Mouse (Mus musculus) bone marrow, adult 2 months (tissue): ENCODE results near the gene Six3. TPM values are rescaled to one million over a fixed set of nuclear protein-coding genes. Genes with fewer than 3 reads are reported as not detected.

Source experiments
- H3K27ac ChIP-seq: fragments of 200-500 bp; 2 replicates; pipeline ENCODE4 v1.5.1; 2012; ENCODE audit warnings: low read depth, mild to moderate bottlenecking, control low read depth, inconsistent platforms, low read length; ENCODE audit not compliant: control insufficient read depth, poor library complexity, insufficient read depth
- H3K4me1 ChIP-seq: fragments of 200-500 bp; 2 replicates; pipeline ENCODE4 v1.6.1; 2011; ENCODE audit warnings: low read length; ENCODE audit not compliant: control insufficient read depth, insufficient read depth
- H3K4me3 ChIP-seq: fragments of 200-500 bp; replicated peaks from 2 replicates; pipeline ENCODE3; 2011; ENCODE audit warnings: mild to moderate bottlenecking, low read depth, low read length, control low read depth; ENCODE audit not compliant: control insufficient read depth
- CTCF ChIP-seq: fragments of 200-500 bp; IDR thresholded peaks from 2 replicates; pipeline ENCODE4 v1.5.1; 2011; ENCODE audit warnings: low read length, control low read depth; ENCODE audit not compliant: control insufficient read depth, insufficient read depth
- POLR2A ChIP-seq: fragments of 200-500 bp; IDR thresholded peaks from 2 replicates; pipeline ENCODE4 v1.6.1; 2011; ENCODE audit warnings: low read depth, mild to moderate bottlenecking, control low read depth, low read length, borderline replicate concordance; ENCODE audit not compliant: control insufficient read depth
- WGBS: fragments of 180-500 bp; shearing (Covaris S2); methylation state at CpG from one replicate; pipeline ENCODE4 v1.1.7; 2018; 5-methylcytosine and 5-hydroxymethylcytosine counted together
- polyA plus RNA-seq: library from polyadenylated mRNA; stranded (reverse); fragments of >200 nt; gene quantifications from 2 replicates; pipeline ENCODE4 v1.2.4, GENCODE M21; 2011; ENCODE audit warnings: low replicate concordance; ENCODE audit not compliant: missing spikeins, insufficient read depth, insufficient read length

Six3 gene
- polyA plus RNA-seq, 1 experiment: not detected

DNA sequence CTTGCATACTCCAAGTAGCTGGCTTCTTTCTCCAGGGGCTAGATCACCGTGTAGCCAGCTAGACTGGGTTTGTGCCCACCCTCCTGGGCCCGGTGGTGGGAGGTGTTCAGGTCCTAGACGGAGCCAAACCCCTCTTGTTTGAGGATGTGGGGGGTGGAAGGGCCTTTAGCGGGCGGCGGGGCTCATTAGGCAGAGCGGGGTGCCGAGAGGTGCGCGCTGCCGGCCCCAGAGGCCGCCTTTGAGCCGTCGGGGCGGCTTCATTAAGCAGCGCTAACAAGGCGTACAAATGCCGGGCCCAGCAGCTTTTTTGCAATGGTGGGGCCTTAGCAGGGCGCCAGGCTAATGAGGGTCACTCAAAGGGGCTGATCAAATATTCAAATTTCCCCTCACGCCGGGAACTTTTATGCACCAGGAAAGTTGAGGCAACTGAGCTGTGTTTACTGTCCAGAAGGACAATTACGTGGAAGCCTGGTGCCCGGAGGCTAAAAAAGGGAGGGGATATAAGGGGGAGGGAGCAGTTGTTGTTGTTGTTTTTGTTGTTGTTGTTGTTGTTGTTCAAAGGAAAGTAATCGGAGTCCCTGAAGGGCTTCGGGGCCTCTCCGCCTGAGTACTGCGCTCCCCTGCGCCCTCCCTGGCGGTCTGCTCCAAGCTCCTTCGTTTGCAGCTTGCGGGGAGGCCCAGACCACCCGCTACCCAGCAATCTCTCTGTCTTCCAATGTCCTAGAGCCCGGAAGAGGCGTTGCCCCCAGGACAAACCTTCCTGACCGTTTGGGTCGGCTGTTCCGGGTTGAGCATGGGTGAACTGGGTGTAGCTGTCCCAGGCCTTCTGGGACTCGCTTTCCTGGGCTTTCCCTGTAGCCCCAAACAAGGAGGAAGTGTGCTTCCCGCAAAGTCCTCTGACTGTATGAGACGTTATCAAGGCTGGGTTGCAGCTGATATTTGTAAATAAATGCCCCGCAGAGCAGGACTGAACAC is 3.4 kb downstream of the Six3 start:
- 8% methylated on average over 41 of the region's 41 CpGs for WGBS
- TF ChIP-seq CTCF (no peak), POLR2A (no peak)
- H3K27ac ChIP-seq: no peak overlapping the region
- no peak overlapping the region for H3K4me3 ChIP-seq
- no peaks in the 10 kb centered on the region for H3K4me1 ChIP-seq

DNA sequence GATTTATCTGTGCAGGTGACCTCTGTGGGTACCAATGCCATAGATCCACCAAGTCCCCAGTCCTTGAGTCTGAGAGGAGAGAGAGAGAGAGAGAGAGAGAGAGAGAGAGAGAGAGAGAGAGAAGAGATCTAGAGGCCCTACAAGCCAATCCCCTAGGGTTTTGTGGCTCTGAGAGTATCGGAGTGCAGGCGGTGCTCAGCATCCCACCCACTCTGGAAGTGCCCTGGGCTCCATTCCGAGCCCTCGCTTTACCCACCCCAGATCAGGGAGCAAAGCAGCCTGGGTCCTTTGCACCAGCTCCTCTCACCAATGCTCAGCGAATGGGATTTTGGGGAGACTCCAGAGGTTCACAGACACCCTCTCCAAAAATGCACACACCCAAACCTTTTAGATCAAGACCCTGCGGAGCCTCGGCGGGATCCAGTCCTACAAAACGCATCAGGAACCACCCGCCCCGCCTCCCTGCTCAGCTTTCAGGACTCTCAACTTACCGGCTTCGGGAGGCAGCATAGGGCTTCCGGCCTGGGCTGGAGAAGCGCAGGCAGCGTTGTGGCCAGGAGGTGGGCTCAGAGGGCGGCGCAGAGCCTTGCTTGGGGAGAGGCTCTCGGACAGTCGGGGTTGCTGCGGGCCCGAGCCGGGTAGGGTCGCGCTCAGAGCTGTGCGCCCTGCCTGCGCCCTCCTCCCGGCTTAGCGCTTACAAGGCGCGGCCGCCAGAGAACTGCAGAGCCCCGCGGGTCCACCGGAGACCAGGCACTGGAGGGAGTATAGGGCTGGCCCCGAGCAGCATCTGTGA is 4.4 kb downstream of the Six3 start:
- no peak overlapping the region for H3K4me3 ChIP-seq
- 2% methylated on average over 36 of the region's 36 CpGs for WGBS
- H3K27ac ChIP-seq: no peak overlapping the region
- no peak for TF ChIP-seq POLR2A
- no peak for TF ChIP-seq CTCF
- no peaks in the 10 kb centered on the region for H3K4me1 ChIP-seq

DNA sequence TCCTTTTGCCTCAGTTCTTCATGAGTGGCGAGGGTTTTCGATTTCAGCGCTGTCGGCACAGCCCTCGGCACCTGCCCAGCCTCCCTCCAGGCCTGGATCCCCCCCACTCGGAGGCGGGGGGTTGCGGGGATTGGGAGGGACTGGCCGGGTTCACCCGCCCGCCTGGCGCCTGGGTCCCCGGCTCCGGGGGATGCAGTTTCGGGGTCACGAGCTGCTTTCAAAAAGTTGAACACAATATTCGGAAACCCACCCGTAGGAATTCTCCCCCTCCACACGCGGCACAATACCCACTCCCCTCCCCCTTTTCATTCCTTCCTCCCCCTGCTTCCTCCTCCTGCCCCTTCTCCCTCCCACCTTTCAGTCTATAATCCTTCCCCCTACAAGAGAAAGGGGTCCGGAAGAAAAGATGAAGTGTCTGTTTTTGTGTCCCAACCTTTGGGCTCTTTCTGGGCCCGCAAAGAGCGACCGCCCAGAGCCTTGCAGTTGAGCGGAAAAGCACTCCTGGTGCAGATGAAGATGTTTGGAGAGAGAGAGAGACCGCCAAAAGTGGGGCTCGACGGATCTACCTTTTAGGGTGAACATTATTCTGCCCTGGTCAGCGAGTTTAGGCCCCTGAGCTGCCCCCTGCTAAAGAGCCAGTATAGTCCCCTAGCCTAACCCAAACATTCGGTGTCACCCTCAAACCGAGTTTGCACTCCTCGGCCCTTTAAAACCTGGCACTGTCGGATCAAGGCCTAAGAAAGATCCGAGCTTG is 5.1 kb downstream of the Six3 start:
- no peaks in the 10 kb centered on the region for H3K4me1 ChIP-seq
- WGBS: 6% methylated on average over 34 of the region's 34 CpGs
- no peak overlapping the region for H3K4me3 ChIP-seq
- H3K27ac ChIP-seq: no peak overlapping the region
- TF ChIP-seq POLR2A (no peak), CTCF (no peak)

GRCm38 (mm10) chr17:85619113-85620085 is 6.0 kb downstream of the Six3 start:
- TF ChIP-seq CTCF (no peak), POLR2A (no peak)
- H3K27ac ChIP-seq: no peak overlapping the region
- H3K4me3 ChIP-seq: no peak overlapping the region
- no peaks in the 10 kb centered on the region for H3K4me1 ChIP-seq
- WGBS: 17% methylated on average over 20 of the region's 20 CpGs

- Histone ChIP-seq H3K4me3 (no peak overlapping the region), H3K27ac (no peak overlapping the region), H3K4me1 (no peaks in the 10 kb centered on the region)
- WGBS: 12% methylated on average over 6 of the region's 6 CpGs
- TF ChIP-seq CTCF (no peak), POLR2A (no peak)
Observed at GRCm38 (mm10) chr17:85620086-85620481, 6.7 kb downstream of the Six3 start.

- H3K4me1 ChIP-seq: no peaks in the 10 kb centered on the region
- no peak overlapping the region for H3K4me3 ChIP-seq
- TF ChIP-seq POLR2A (no peak), CTCF (no peak)
- H3K27ac ChIP-seq: no peak overlapping the region
- WGBS: 2% methylated on average over 54 of the region's 54 CpGs
Observed at GRCm38 (mm10) chr17:85620680-85621504, 7.5 kb downstream of the Six3 start.
